Mouse (Mus musculus) testis, adult 2 months (tissue): ENCODE measurements around the gene Tulp4. TPM values are rescaled to one million over a fixed set of nuclear protein-coding genes. Genes with fewer than 3 reads are reported as not detected.

Experiments used
- H3K27ac ChIP-seq: fragments of 200-500 bp; 2 replicates; pipeline ENCODE4 v1.5.1; 2012; ENCODE audit warnings: low read depth, low read length; ENCODE audit not compliant: control insufficient read depth, insufficient read depth
- H3K27me3 ChIP-seq: fragments of 200-500 bp; 2 replicates; pipeline ENCODE4 v1.6.1; 2012; ENCODE audit warnings: mild to moderate bottlenecking, low read length, moderate library complexity; ENCODE audit not compliant: control insufficient read depth, insufficient read depth
- H3K36me3 ChIP-seq: fragments of 200-500 bp; 2 replicates; pipeline ENCODE4 v1.6.1; 2012; ENCODE audit warnings: mild to moderate bottlenecking, low read length; ENCODE audit not compliant: control insufficient read depth, insufficient read depth
- H3K4me1 ChIP-seq: fragments of 200-500 bp; 2 replicates; pipeline ENCODE4 v1.6.1; 2012; ENCODE audit warnings: low read length; ENCODE audit not compliant: control insufficient read depth, insufficient read depth
- H3K4me3 ChIP-seq: fragments of 200-500 bp; 2 replicates; pipeline ENCODE4 v1.5.1; 2012; ENCODE audit warnings: low read depth, mild to moderate bottlenecking, low read length, moderate library complexity, mixed read lengths; ENCODE audit not compliant: control insufficient read depth
- CTCF ChIP-seq: fragments of 200-500 bp; IDR thresholded peaks from 2 replicates; pipeline ENCODE4 v1.5.1; 2012; ENCODE audit warnings: low read depth, mild to moderate bottlenecking, inconsistent platforms, low read length, moderate library complexity; ENCODE audit not compliant: control insufficient read depth, insufficient read depth, insufficient replicate concordance
- POLR2A ChIP-seq: fragments of 200-500 bp; IDR thresholded peaks from 2 replicates; pipeline ENCODE4 v1.6.1; 2012; ENCODE audit warnings: low read depth, mild to moderate bottlenecking, inconsistent platforms, low read length, moderate library complexity; ENCODE audit not compliant: control insufficient read depth
- polyA plus RNA-seq: library from polyadenylated mRNA; depleted of rRNA; stranded (reverse); fragments of >200 nt; gene quantifications from 2 replicates; pipeline ENCODE4 v1.2.3, GENCODE M21; 2012

Tulp4 gene
- polyA plus RNA-seq, 1 experiment: 179 TPM

- no peak for TF ChIP-seq CTCF
- no peaks in the 10 kb centered on the region; the same call in 1 of the 2 replicates for H3K4me1 ChIP-seq
- no peak overlapping the region for H3K27ac ChIP-seq
- H3K4me3 ChIP-seq: no peak overlapping the region
- no peaks in the 10 kb centered on the region for H3K27me3 ChIP-seq
- H3K36me3 ChIP-seq: no peaks in the 10 kb centered on the region
Measured at GRCm38 (mm10) chr17:6152941-6153340, 46.7 kb downstream of the Tulp4 start.

GRCm38 (mm10) chr17:6153581-6153980, 47.3 kb downstream of the Tulp4 start:
- no peaks in the 10 kb centered on the region for H3K36me3 ChIP-seq
- H3K27me3 ChIP-seq: no peaks in the 10 kb centered on the region
- H3K4me1 ChIP-seq: no peaks in the 10 kb centered on the region; the same call in 1 of the 2 replicates
- TF ChIP-seq CTCF: no peak
- TF ChIP-seq POLR2A: no peak
- H3K27ac ChIP-seq: no peak overlapping the region
- H3K4me3 ChIP-seq: no peak overlapping the region

- no peak overlapping the region for H3K4me3 ChIP-seq
- no peak overlapping the region for H3K27ac ChIP-seq
- no peak for TF ChIP-seq CTCF
- no peak for TF ChIP-seq POLR2A
- no peaks in the 10 kb centered on the region for H3K36me3 ChIP-seq
- H3K4me1 ChIP-seq: no peaks in the 10 kb centered on the region; the same call in 1 of the 2 replicates
- no peaks in the 10 kb centered on the region for H3K27me3 ChIP-seq
Measured at GRCm38 (mm10) chr17:6154366-6154765, 48.1 kb downstream of the Tulp4 start.

- no peaks in the 10 kb centered on the region for H3K36me3 ChIP-seq
- no peak for TF ChIP-seq POLR2A
- no peak for TF ChIP-seq CTCF
- H3K27ac ChIP-seq: no peak overlapping the region
- no peaks in the 10 kb centered on the region; the same call in 1 of the 2 replicates for H3K4me1 ChIP-seq
- H3K4me3 ChIP-seq: no peak overlapping the region
- H3K27me3 ChIP-seq: no peaks in the 10 kb centered on the region
Measured at GRCm38 (mm10) chr17:6160495-6160894, 54.3 kb downstream of the Tulp4 start.

- Histone ChIP-seq H3K27me3 (no peaks in the 10 kb centered on the region), H3K4me1 (no peaks in the 10 kb centered on the region), H3K36me3 (no peaks in the 10 kb centered on the region), H3K27ac (no peak overlapping the region), H3K4me3 (no peak overlapping the region)
- TF ChIP-seq CTCF: no peak
- no peak for TF ChIP-seq POLR2A
Measured at GRCm38 (mm10) chr17:6161916-6162315, 55.7 kb downstream of the Tulp4 start.

- no peaks in the 10 kb centered on the region for H3K4me1 ChIP-seq
- H3K4me3 ChIP-seq: no peak overlapping the region
- no peaks in the 10 kb centered on the region for H3K27me3 ChIP-seq
- TF ChIP-seq CTCF: no peak
- H3K27ac ChIP-seq: no peak overlapping the region
- no peaks in the 10 kb centered on the region for H3K36me3 ChIP-seq
Measured at GRCm38 (mm10) chr17:6162761-6163160, 56.5 kb downstream of the Tulp4 start.

GRCm38 (mm10) chr17:6164911-6165310, 58.7 kb downstream of the Tulp4 start:
- no peak for TF ChIP-seq CTCF
- no peak for TF ChIP-seq POLR2A
- H3K27me3 ChIP-seq: no peaks in the 10 kb centered on the region
- no peaks in the 10 kb centered on the region for H3K4me1 ChIP-seq
- H3K4me3 ChIP-seq: no peak overlapping the region
- H3K27ac ChIP-seq: no peak overlapping the region
- H3K36me3 ChIP-seq: no peaks in the 10 kb centered on the region

GRCm38 (mm10) chr17:6172440-6172839, 66.2 kb downstream of the Tulp4 start:
- H3K36me3 ChIP-seq: no peaks in the 10 kb centered on the region
- TF ChIP-seq POLR2A (no peak), CTCF (no peak)
- no peaks in the 10 kb centered on the region for H3K4me1 ChIP-seq
- no peaks in the 10 kb centered on the region for H3K27me3 ChIP-seq
- no peak overlapping the region for H3K4me3 ChIP-seq
- no peak overlapping the region for H3K27ac ChIP-seq
